Mouse (Mus musculus): ENCODE results near the gene Zfp609. TPM values are rescaled to one million over a fixed set of nuclear protein-coding genes. Genes with fewer than 3 reads are reported as not detected.

The Zfp609 gene
- polyA plus RNA-seq, 1 experiment: 30.4 TPM

DNA sequence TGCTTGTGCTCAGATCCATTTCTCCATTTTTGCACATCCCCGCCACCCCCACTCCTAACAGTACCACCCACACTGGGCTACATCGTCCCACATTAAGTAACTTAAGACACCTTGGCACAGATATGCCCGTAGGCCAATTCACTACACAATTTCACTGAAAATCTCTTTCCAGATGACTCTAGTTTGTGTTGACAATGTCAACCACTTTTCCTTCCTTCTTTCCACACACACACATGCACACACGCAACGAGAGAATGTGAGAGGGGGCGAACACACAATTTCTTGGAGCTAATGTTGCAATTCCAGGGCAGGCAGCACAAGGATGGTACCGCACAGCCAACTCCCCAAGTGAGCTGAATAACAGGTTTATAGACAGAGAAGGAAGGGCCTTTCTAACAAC is 75.5 kb downstream of the Zfp609 start:
- no peak overlapping the region for H3K4me3 ChIP-seq (ENCODE audit: insufficient read depth, low read length)
- TF ChIP-seq POLR2A (IDR thresholded peaks at IDR 0.05; ENCODE audit: low read depth, low read length) (no peak), CTCF (IDR thresholded peaks at IDR 0.05; ENCODE audit: borderline replicate concordance, insufficient read depth, low read length) (no peak)
- no peak overlapping the region for H3K27ac ChIP-seq (ENCODE audit: insufficient read depth, low read length)

GRCm38 (mm10) chr9:65748102-65748501 is 79.3 kb downstream of the Zfp609 start:
- H3K27ac ChIP-seq (ENCODE audit: insufficient read depth, low read length): no peak overlapping the region
- no peak for TF ChIP-seq POLR2A (IDR thresholded peaks at IDR 0.05; ENCODE audit: low read depth, low read length)
- TF ChIP-seq CTCF (IDR thresholded peaks at IDR 0.05; ENCODE audit: borderline replicate concordance, insufficient read depth, low read length): no peak
- no peak overlapping the region for H3K4me3 ChIP-seq (ENCODE audit: insufficient read depth, low read length)
- peaks cover 9% of the 10 kb centered on the region for H3K4me1 ChIP-seq (ENCODE audit: control insufficient read depth, insufficient read depth, low read length)

More for the DNA sequence above, 75.5 kb downstream of the Zfp609 start:
- no peaks in the 10 kb centered on the region for H3K4me1 ChIP-seq (ENCODE audit: control insufficient read depth, insufficient read depth, low read length)

DNA sequence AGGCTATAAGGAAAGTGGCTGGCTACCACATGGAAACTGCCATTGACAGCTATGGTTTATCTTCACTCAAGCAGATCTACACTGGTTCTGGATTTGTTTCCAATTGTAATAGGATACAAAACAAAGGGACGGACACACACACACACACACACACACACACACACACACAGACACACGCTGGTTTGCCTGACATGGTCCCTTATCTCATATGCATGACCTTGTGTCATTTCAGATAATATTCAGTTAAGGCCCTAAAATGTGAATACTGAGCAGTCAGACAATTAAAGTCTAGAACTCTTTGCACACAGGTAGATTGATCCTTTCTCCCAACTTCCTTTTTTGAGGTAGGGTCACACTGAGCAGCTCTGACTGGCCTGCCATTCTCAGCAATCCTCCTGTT is 80.9 kb downstream of the Zfp609 start:
- TF ChIP-seq POLR2A (IDR thresholded peaks at IDR 0.05; ENCODE audit: low read depth, low read length): no peak
- no peak for TF ChIP-seq CTCF (IDR thresholded peaks at IDR 0.05; ENCODE audit: borderline replicate concordance, insufficient read depth, low read length)
- Histone ChIP-seq H3K27ac (ENCODE audit: insufficient read depth, low read length) (no peak overlapping the region), H3K4me1 (ENCODE audit: control insufficient read depth, insufficient read depth, low read length) (peaks cover 9% of the 10 kb centered on the region), H3K4me3 (ENCODE audit: insufficient read depth, low read length) (no peak overlapping the region)

GRCm38 (mm10) chr9:65745456-65745855 is 81.9 kb downstream of the Zfp609 start:
- TF ChIP-seq POLR2A (IDR thresholded peaks at IDR 0.05; ENCODE audit: low read depth, low read length) (no peak), CTCF (IDR thresholded peaks at IDR 0.05; ENCODE audit: borderline replicate concordance, insufficient read depth, low read length) (no peak)
- Histone ChIP-seq H3K27ac (ENCODE audit: insufficient read depth, low read length) (peak overlapping the region; percentile 44; the same call in 1 of the 2 replicates), H3K4me3 (ENCODE audit: insufficient read depth, low read length) (no peak overlapping the region), H3K4me1 (ENCODE audit: control insufficient read depth, insufficient read depth, low read length) (peaks cover 9% of the 10 kb centered on the region)

DNA sequence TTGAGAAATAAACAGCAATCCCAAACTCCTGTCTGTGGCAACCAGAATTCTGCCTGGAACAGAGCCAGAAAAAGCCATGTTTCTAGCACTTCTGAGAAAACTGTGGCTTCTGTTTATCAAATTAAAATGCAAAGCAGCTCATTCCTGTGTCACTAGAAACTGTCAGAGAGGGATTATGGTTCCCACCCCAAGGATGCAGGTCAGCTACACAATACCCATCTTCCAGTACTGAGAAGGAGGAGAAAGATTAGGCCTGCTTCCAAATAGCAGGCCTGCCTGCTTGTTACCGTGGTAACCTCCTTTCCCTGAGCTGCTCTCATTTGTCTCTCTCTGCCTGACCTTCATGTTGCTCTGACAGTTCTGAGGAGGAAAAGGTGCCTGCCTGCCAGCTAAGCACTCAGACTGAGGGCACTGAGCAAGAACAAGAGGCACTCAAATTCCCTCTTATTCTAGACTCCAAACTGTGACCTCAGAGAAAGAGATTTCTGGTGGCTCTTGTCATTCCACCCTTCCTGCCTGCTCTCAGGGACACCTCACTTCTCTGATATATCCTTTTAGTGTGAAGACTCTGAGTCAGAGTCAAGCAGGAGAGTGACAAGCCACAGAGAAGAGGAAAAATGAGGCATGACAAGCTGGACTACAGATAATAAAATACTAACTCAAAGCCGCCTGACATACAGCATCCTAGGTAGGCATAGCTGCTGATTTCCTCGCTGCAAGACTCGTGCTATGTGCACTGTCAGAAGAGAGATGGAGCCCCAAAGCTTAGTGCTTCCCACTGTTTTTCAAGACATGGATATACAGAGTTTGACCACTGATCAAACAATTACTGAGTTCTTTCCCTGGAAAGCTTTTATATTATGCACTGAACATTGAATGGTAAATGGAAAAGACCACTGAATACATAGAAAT is 82.9 kb downstream of the Zfp609 start:
- Histone ChIP-seq H3K4me3 (ENCODE audit: insufficient read depth, low read length) (no peak overlapping the region), H3K4me1 (ENCODE audit: control insufficient read depth, insufficient read depth, low read length) (peaks cover 9% of the 10 kb centered on the region), H3K27ac (ENCODE audit: insufficient read depth, low read length) (peak overlapping the region; percentile 44; the same call in 1 of the 2 replicates)
- TF ChIP-seq POLR2A (IDR thresholded peaks at IDR 0.05; ENCODE audit: low read depth, low read length) (no peak), CTCF (IDR thresholded peaks at IDR 0.05; ENCODE audit: borderline replicate concordance, insufficient read depth, low read length) (no peak)

- H3K27ac ChIP-seq (ENCODE audit: insufficient read depth, low read length): no peak overlapping the region
- no peak overlapping the region for H3K4me3 ChIP-seq (ENCODE audit: insufficient read depth, low read length)
- TF ChIP-seq CTCF (IDR thresholded peaks at IDR 0.05; ENCODE audit: borderline replicate concordance, insufficient read depth, low read length): no peak
- TF ChIP-seq POLR2A (IDR thresholded peaks at IDR 0.05; ENCODE audit: low read depth, low read length): no peak
- H3K4me1 ChIP-seq (ENCODE audit: control insufficient read depth, insufficient read depth, low read length): peaks cover 9% of the 10 kb centered on the region
Measured at GRCm38 (mm10) chr9:65743809-65744170, 83.6 kb downstream of the Zfp609 start.

DNA sequence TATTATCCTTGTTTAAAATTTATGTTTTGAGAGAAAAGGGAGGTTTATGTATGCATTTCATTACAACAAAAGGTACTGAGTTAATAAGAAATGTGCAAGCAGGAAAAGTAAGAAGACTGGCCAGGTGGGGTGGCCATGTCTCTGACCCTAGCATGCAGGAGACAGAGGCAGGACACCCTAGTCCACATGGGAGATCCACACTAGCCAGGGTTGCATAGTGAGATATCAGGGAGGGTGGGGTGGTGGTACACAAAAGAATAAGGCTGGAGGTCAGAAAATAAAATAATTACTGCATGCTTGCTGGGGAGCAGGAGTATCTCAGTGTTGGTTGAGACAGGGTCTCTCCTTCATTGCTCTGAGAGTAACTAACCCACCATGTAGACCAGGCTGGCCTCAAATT is 84.0 kb downstream of the Zfp609 start:
- Histone ChIP-seq H3K4me3 (ENCODE audit: insufficient read depth, low read length) (no peak overlapping the region), H3K27ac (ENCODE audit: insufficient read depth, low read length) (no peak overlapping the region), H3K4me1 (ENCODE audit: control insufficient read depth, insufficient read depth, low read length) (peaks cover 9% of the 10 kb centered on the region)
- TF ChIP-seq CTCF (IDR thresholded peaks at IDR 0.05; ENCODE audit: borderline replicate concordance, insufficient read depth, low read length) (no peak), POLR2A (IDR thresholded peaks at IDR 0.05; ENCODE audit: low read depth, low read length) (no peak)

- H3K4me1 ChIP-seq (ENCODE audit: control insufficient read depth, insufficient read depth, low read length): peaks cover 9% of the 10 kb centered on the region
- TF ChIP-seq CTCF (IDR thresholded peaks at IDR 0.05; ENCODE audit: borderline replicate concordance, insufficient read depth, low read length) (no peak), POLR2A (IDR thresholded peaks at IDR 0.05; ENCODE audit: low read depth, low read length) (no peak)
- H3K4me3 ChIP-seq (ENCODE audit: insufficient read depth, low read length): no peak overlapping the region
- H3K27ac ChIP-seq (ENCODE audit: insufficient read depth, low read length): no peak overlapping the region
Measured at GRCm38 (mm10) chr9:65742777-65743176, 84.6 kb downstream of the Zfp609 start.

- Histone ChIP-seq H3K27ac (ENCODE audit: insufficient read depth, low read length) (no peak overlapping the region), H3K4me3 (ENCODE audit: insufficient read depth, low read length) (no peak overlapping the region), H3K4me1 (ENCODE audit: control insufficient read depth, insufficient read depth, low read length) (peaks cover 9% of the 10 kb centered on the region)
- TF ChIP-seq CTCF (IDR thresholded peaks at IDR 0.05; ENCODE audit: borderline replicate concordance, insufficient read depth, low read length): no peak
- TF ChIP-seq POLR2A (IDR thresholded peaks at IDR 0.05; ENCODE audit: low read depth, low read length): no peak
Measured at GRCm38 (mm10) chr9:65741066-65741852, 86.1 kb downstream of the Zfp609 start.

GRCm38 (mm10) chr9:65734931-65735330 is 92.4 kb downstream of the Zfp609 start:
- H3K4me1 ChIP-seq (ENCODE audit: control insufficient read depth, insufficient read depth, low read length): no peaks in the 10 kb centered on the region
- H3K4me3 ChIP-seq (ENCODE audit: insufficient read depth, low read length): no peak overlapping the region
- TF ChIP-seq CTCF (IDR thresholded peaks at IDR 0.05; ENCODE audit: borderline replicate concordance, insufficient read depth, low read length) (no peak), POLR2A (IDR thresholded peaks at IDR 0.05; ENCODE audit: low read depth, low read length) (no peak)
- no peak overlapping the region for H3K27ac ChIP-seq (ENCODE audit: insufficient read depth, low read length)

Measured in embryonic fibroblast, embryonic 13.5 days (primary cell).